Mouse (Mus musculus) liver, postnatal 0 days (tissue): ENCODE data around the gene Fam161b. TPM values are rescaled to one million over a fixed set of nuclear protein-coding genes. Genes with fewer than 3 reads are reported as not detected.
A peak's percentile ranks its signal among the peaks of the same experiment; 100 is the strongest.

Source experiments
- ATAC-seq: fragments of 200-750 bp; cut with Nextera tagmentation; 2 replicates; pipeline ENCODE4 v1.8.0; 2017; ENCODE audit warnings: mild to moderate bottlenecking, moderate library complexity
- DNase-seq: peaks from one replicate; pipeline ENCODE4 v3.0.0-alpha.2; 2016
- H3K27ac ChIP-seq: fragments of 300-500 bp; sonication (generic); 2 replicates; pipeline ENCODE4 v1.5.1; 2014; ENCODE audit warnings: antibody characterized with exemption, moderate library complexity, mild to moderate bottlenecking, low read depth
- H3K27me3 ChIP-seq: fragments of 300-500 bp; sonication (generic); 2 replicates; pipeline ENCODE4 v1.6.1; 2014; ENCODE audit warnings: low read length, control low read depth, mixed read lengths; ENCODE audit not compliant: insufficient read depth
- H3K36me3 ChIP-seq: fragments of 300-500 bp; sonication (generic); replicated peaks from 2 replicates; pipeline ENCODE4 v1.6.1; 2014; ENCODE audit warnings: mild to moderate bottlenecking, control low read depth, low read length, moderate library complexity, mixed read lengths; ENCODE audit not compliant: insufficient read depth
- H3K4me1 ChIP-seq: fragments of 300-500 bp; sonication (generic); 2 replicates; pipeline ENCODE4 v1.6.1; 2014; ENCODE audit warnings: antibody characterized with exemption, mild to moderate bottlenecking, control low read depth; ENCODE audit not compliant: insufficient read depth
- H3K4me2 ChIP-seq: fragments of 300-500 bp; sonication (generic); 2 replicates; pipeline ENCODE4 v1.6.1; 2014; ENCODE audit warnings: low read depth, mild to moderate bottlenecking, low read length, moderate library complexity, mixed read lengths
- H3K4me3 ChIP-seq: fragments of 300-500 bp; sonication (generic); 2 replicates; pipeline ENCODE4 v1.5.1; 2014; ENCODE audit warnings: low read depth, low read length
- H3K9ac ChIP-seq: fragments of 300-500 bp; sonication (generic); replicated peaks from 2 replicates; pipeline ENCODE4 v1.6.1; 2014; ENCODE audit warnings: mild to moderate bottlenecking, moderate library complexity
- H3K9me3 ChIP-seq: fragments of 300-500 bp; sonication (generic); 2 replicates; pipeline ENCODE4 v1.6.1; 2016; ENCODE audit warnings: mild to moderate bottlenecking, control low read depth, low read length, mixed read lengths
- CTCF ChIP-seq: sonication (generic); IDR thresholded peaks from 2 replicates; pipeline ENCODE4 v1.5.1; 2016; ENCODE audit warnings: antibody characterized with exemption, low read depth
- EP300 ChIP-seq: IDR thresholded peaks from 2 replicates; pipeline ENCODE4 v1.6.1; 2016; ENCODE audit warnings: antibody characterized with exemption, low read depth, mild to moderate bottlenecking
- whole genome bisulfite sequencing: fragments of 180-500 bp; shearing (Covaris S2); extraction: QIAGEN DNeasy Blood & Tissue Kit; methylation state at CpG from one replicate; pipeline ENCODE4 v1.1.7; 2014; ENCODE audit not compliant: insufficient replicate concordance; 5-methylcytosine and 5-hydroxymethylcytosine counted together
- polyA plus RNA-seq: library from polyadenylated mRNA; unstranded; fragments of >200 nt; fragmentation: Nextera tagmentation; extraction: Ambion mirVana; gene quantifications from 2 replicates; pipeline ENCODE4 v1.2.1, GENCODE M21; 2015

Fam161b gene
- polyA plus RNA-seq, 1 experiment from 2014 or later = 0.31 TPM

DNA sequence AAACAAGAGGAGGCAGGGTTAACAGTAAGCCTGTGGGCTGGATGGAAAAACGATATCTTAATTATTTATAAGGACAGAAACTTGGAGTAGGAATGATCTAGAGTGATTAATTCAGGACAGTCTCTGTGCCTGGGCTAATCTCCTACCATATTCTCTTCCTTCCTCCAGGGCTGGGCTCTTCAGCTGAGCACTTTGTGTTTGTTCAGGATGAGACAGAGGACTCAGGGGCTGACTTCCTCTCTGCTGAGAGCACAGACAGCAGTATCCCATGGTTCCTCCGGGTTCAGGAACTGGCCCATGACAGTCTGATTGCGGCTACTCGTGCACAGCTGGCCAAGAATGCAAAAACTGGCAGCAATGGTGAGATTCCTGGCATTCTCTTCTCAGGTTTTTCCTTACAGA, 34.5 kb downstream of the Fam161b start:
- peak; percentile 43 for ATAC-seq
- no peak overlapping the region for H3K4me3 ChIP-seq
- H3K9ac ChIP-seq = no peak overlapping the region
- TF ChIP-seq CTCF (no peak), EP300 (no peak)
- no peak for DNase-seq
- H3K27ac ChIP-seq = no peak overlapping the region; the same call in 1 of the 2 replicates
- H3K9me3 ChIP-seq = no peaks in the 10 kb centered on the region
- peaks cover 67% of the 10 kb centered on the region for H3K36me3 ChIP-seq
- 71% methylated on average over 4 of the region's 4 CpGs for WGBS
- no peaks in the 10 kb centered on the region for H3K27me3 ChIP-seq
- no peaks in the 10 kb centered on the region for H3K4me1 ChIP-seq
- no peak overlapping the region for H3K4me2 ChIP-seq

DNA sequence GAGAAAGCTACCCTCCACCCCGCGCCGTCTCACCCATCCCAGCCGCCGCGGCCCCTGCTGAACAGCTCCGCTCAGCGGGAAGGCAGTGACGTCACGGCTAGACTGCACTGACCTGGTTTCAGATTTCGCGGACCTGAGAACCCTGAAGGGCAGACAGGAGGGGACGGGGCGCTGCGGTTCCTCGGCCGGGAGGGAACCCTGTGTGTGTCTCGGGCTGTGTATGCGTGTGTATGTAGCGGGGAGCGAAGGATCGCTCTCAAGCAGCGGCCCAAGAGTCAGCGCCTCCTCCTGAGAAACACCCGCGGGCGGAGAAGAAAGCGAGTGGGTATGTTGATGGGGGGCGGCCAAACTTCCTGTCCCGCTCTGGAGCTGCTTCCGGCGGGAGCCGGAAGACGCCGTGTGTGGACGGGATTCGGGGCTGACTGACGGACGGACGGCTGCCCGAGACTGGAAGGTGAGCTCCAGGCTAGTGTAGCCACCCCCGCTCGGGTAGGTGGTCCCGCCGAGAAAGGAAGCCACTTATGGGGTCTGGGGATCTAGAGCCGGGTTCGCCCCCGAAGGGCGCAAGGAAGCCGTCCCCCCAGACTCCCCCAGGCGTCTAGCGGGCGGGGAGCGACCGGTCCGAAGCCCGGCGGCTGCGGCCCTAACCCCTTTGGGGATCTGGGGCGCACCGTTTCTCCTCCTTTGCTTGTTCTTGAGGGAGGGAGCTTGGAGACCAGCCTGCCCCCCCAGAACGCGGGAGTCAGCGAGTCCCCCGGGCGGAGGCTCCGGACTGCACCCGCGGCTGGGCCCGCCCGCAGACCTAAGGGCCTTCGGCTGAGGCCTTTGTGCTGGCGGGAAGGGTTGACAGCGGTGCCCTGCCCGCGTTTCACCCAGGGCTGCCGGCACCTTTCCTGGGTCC, 44.7 kb downstream of the Fam161b start, which contains the start of gene Zfp410:
Zfp410 (plus strand) TSS at position 132 of the 901 bp plus-strand sequence.
- peak within 1 kb of the TSS; percentile 84 for H3K4me2 ChIP-seq
- no peaks in the 10 kb centered on the region for H3K27me3 ChIP-seq
- 1% methylated on average over 73 of the region's 77 CpGs for WGBS
- peaks cover 3% of the 10 kb centered on the region for H3K36me3 ChIP-seq
- ATAC-seq (peak; percentile 92), DNase-seq (peak; percentile 88)
- TF ChIP-seq CTCF (no peak), EP300 (no peak)
- H3K4me1 ChIP-seq = peaks cover 24% of the 10 kb centered on the region
- no peaks in the 10 kb centered on the region for H3K9me3 ChIP-seq
- H3K27ac ChIP-seq = peak within 1 kb of the TSS; percentile 88
- H3K9ac ChIP-seq = peak within 1 kb of the TSS; percentile 99
- peak within 1 kb of the TSS; percentile 95 for H3K4me3 ChIP-seq

GRCm38 (mm10) chr12:84316006-84316405, 45.6 kb downstream of the Fam161b start:
- H3K9ac ChIP-seq = peak overlapping the region; percentile 99
- no peaks in the 10 kb centered on the region for H3K27me3 ChIP-seq
- H3K9me3 ChIP-seq = no peaks in the 10 kb centered on the region
- DNase-seq = no peak
- ATAC-seq = no peak
- 28% methylated on average over 7 of the region's 7 CpGs for WGBS
- peak overlapping the region; percentile 95 for H3K4me3 ChIP-seq
- peak overlapping the region; percentile 88 for H3K27ac ChIP-seq
- TF ChIP-seq EP300 (peak; percentile 80), CTCF (no peak)
- H3K4me1 ChIP-seq = peaks cover 20% of the 10 kb centered on the region
- H3K4me2 ChIP-seq = peak overlapping the region; percentile 84
- H3K36me3 ChIP-seq = peaks cover 6% of the 10 kb centered on the region

GRCm38 (mm10) chr12:84311306-84311705, 50.3 kb downstream of the Fam161b start:
- Histone ChIP-seq H3K4me2 (no peak overlapping the region), H3K27me3 (no peaks in the 10 kb centered on the region), H3K4me3 (no peak overlapping the region), H3K36me3 (peaks cover 26% of the 10 kb centered on the region), H3K27ac (no peak overlapping the region), H3K9ac (no peak overlapping the region), H3K4me1 (0 out of 2 replicates have a peak, but pooled peaks cover 5% of the 10 kb centered on the region), H3K9me3 (no peaks in the 10 kb centered on the region)
- TF ChIP-seq CTCF (no peak), EP300 (no peak)
- ATAC-seq = no peak
- no peak for DNase-seq
- 76% methylated on average over 4 of the region's 5 CpGs for WGBS

GRCm38 (mm10) chr12:84304554-84304953, 57.1 kb downstream of the Fam161b start:
- Histone ChIP-seq H3K9me3 (no peaks in the 10 kb centered on the region), H3K4me1 (no peaks in the 10 kb centered on the region), H3K4me2 (no peak overlapping the region), H3K4me3 (no peak overlapping the region), H3K9ac (no peak overlapping the region), H3K36me3 (peaks cover 55% of the 10 kb centered on the region), H3K27ac (peak overlapping the region; percentile 76), H3K27me3 (no peaks in the 10 kb centered on the region)
- DNase-seq (no peak), ATAC-seq (peak; percentile 24)
- TF ChIP-seq CTCF (no peak), EP300 (no peak)
- WGBS = 79% methylated on average over 1 of the region's 1 CpGs

GRCm38 (mm10) chr12:84304101-84304500, 57.5 kb downstream of the Fam161b start:
- Histone ChIP-seq H3K9ac (no peak overlapping the region), H3K27ac (peak overlapping the region; percentile 76), H3K4me1 (no peaks in the 10 kb centered on the region), H3K4me2 (no peak overlapping the region), H3K27me3 (no peaks in the 10 kb centered on the region), H3K36me3 (peaks cover 59% of the 10 kb centered on the region), H3K9me3 (no peaks in the 10 kb centered on the region), H3K4me3 (no peak overlapping the region)
- ATAC-seq (peak; percentile 90), DNase-seq (no peak)
- TF ChIP-seq EP300 = peak; percentile 25; the same call in 1 of the 2 replicates
- no peak for TF ChIP-seq CTCF
- WGBS = 58% methylated on average over 5 of the region's 5 CpGs
